Mouse (Mus musculus): ENCODE measurements at regions not wholly inside any gene's neighbourhood (a gene's known extent, or its start where the extent isn't known, plus 50 kb on each side); places are given as distances from the start of the nearest gene placed in this dataset.

GRCm38 (mm10) chr4:87707386-87707785 is 325.8 kb downstream of the Mllt3 start:
- no peak overlapping the region for H3K4me3 ChIP-seq (replicated peaks in 1 of 3; ENCODE audit: low read depth in 2 of 3, low read length in 2 of 3, poor library complexity in 1 of 3)
- H3K4me1 ChIP-seq (ENCODE audit: control insufficient read depth in 1 of 2, insufficient read depth in 2 of 2) = no peaks in the 10 kb centered on the region
- TF ChIP-seq BHLHE40 (IDR thresholded peaks at IDR 0.05; ENCODE audit: low read depth, low read length) (no peak), SMC3 (IDR thresholded peaks at IDR 0.05; ENCODE audit: low read depth, low read length) (no peak), RCOR1 (conservative IDR thresholded peaks at IDR 0.05; ENCODE audit: low read depth, low read length) (no peak), NRF1 (IDR thresholded peaks at IDR 0.05; ENCODE audit: low read depth, low read length) (no peak), JUN (IDR thresholded peaks at IDR 0.05; ENCODE audit: insufficient read depth, low read depth, low read length) (no peak), E2F4 (IDR thresholded peaks at IDR 0.05; ENCODE audit: insufficient replicate concordance, low read depth, low read length) (no peak), MAZ (IDR thresholded peaks at IDR 0.05; ENCODE audit: low read depth, low read length) (no peak), RAD21 (IDR thresholded peaks at IDR 0.05; ENCODE audit: low read depth, low read length) (no peak)

GRCm38 (mm10) chr4:87702834-87703233 is 330.3 kb downstream of the Mllt3 start:
- no peak overlapping the region for H3K4me3 ChIP-seq (replicated peaks in 1 of 3; ENCODE audit: low read depth in 2 of 3, low read length in 2 of 3, poor library complexity in 1 of 3)
- no peaks in the 10 kb centered on the region for H3K79me2 ChIP-seq (replicated peaks; ENCODE audit: control insufficient read depth, extremely low read depth, insufficient read depth, poor library complexity, severe bottlenecking)
- H3K4me2 ChIP-seq (ENCODE audit: insufficient read depth, low read depth, poor library complexity, severe bottlenecking) = no peak overlapping the region
- no peak overlapping the region for H3K9ac ChIP-seq (ENCODE audit: insufficient read depth, low read depth)
- no peaks in the 10 kb centered on the region for H3K36me3 ChIP-seq (replicated peaks in 1 of 2; ENCODE audit: control insufficient read depth in 1 of 2, insufficient read depth in 1 of 2, low read length in 1 of 2)
- TF ChIP-seq POLR2A (IDR thresholded peaks at IDR 0.05; ENCODE audit: low read depth, low read length) (no peak), ZMIZ1 (IDR thresholded peaks at IDR 0.05; ENCODE audit: low read depth, low read length) (no peak), UBTF (IDR thresholded peaks at IDR 0.05; ENCODE audit: low read depth, low read length) (no peak), ELF1 (IDR thresholded peaks at IDR 0.05; ENCODE audit: low read depth, low read length) (no peak), BHLHE40 (IDR thresholded peaks at IDR 0.05; ENCODE audit: low read depth, low read length) (no peak), GABPA (IDR thresholded peaks at IDR 0.05; ENCODE audit: insufficient replicate concordance, low read depth, low read length) (no peak), USF2 (conservative IDR thresholded peaks at IDR 0.05; ENCODE audit: low read depth, low read length) (no peak), KAT2A (IDR thresholded peaks at IDR 0.05; ENCODE audit: insufficient replicate concordance, low read length) (no peak), MEF2A (IDR thresholded peaks at IDR 0.05; ENCODE audit: borderline replicate concordance, low read depth, low read length) (no peak), SMC3 (IDR thresholded peaks at IDR 0.05; ENCODE audit: low read depth, low read length) (no peak), USF1 (IDR thresholded peaks at IDR 0.05; ENCODE audit: low read depth, low read length) (no peak), EP300 (IDR thresholded peaks at IDR 0.05; ENCODE audit: low read length) (no peak), CHD2 (IDR thresholded peaks at IDR 0.05; ENCODE audit: low read length) (no peak), ZKSCAN1 (IDR thresholded peaks at IDR 0.05; ENCODE audit: borderline replicate concordance, low read depth, low read length) (no peak), MYC (IDR thresholded peaks at IDR 0.05; ENCODE audit: low read depth, low read length) (no peak), IRF4 (IDR thresholded peaks at IDR 0.05; ENCODE audit: low read depth, low read length) (no peak), NRF1 (IDR thresholded peaks at IDR 0.05; ENCODE audit: low read depth, low read length) (no peak), RCOR1 (conservative IDR thresholded peaks at IDR 0.05; ENCODE audit: low read depth, low read length) (no peak)
- dilution Hi-C loops (cut with MboI; ENCODE audit: extremely low pct_ligation_motif_present, extremely low pct_unique_long_range_greater_than_20kb, low sequenced_read_pairs) = no loop called here
- in situ Hi-C loops (cut with MboI; ENCODE audit: low pct_ligation_motif_present, low pct_unique_long_range_greater_than_20kb, low sequenced_read_pairs) = no loop called here
- no peaks in the 10 kb centered on the region for H3K4me1 ChIP-seq (ENCODE audit: control insufficient read depth in 1 of 2, insufficient read depth in 2 of 2)
- no peak for DNase-seq (ENCODE audit: extremely low read depth)
- H3K9me3 ChIP-seq (replicated peaks; ENCODE audit: low read length) = no peaks in the 10 kb centered on the region
- no peak overlapping the region for H3K27ac ChIP-seq (ENCODE audit: insufficient read depth, low read depth)
- H3K27me3 ChIP-seq (replicated peaks) = no peaks in the 10 kb centered on the region

More at GRCm38 (mm10) chr4:87707386-87707785, 325.8 kb downstream of the Mllt3 start:
- Histone ChIP-seq H3K4me2 (ENCODE audit: insufficient read depth, low read depth, poor library complexity, severe bottlenecking) (no peak overlapping the region), H3K27ac (ENCODE audit: insufficient read depth, low read depth) (no peak overlapping the region), H3K27me3 (replicated peaks) (no peaks in the 10 kb centered on the region), H3K36me3 (replicated peaks in 1 of 2; ENCODE audit: control insufficient read depth in 1 of 2, insufficient read depth in 1 of 2, low read length in 1 of 2) (no peaks in the 10 kb centered on the region), H3K9me3 (replicated peaks; ENCODE audit: low read length) (no peaks in the 10 kb centered on the region), H3K9ac (ENCODE audit: insufficient read depth, low read depth) (no peak overlapping the region), H3K79me2 (replicated peaks; ENCODE audit: control insufficient read depth, extremely low read depth, insufficient read depth, poor library complexity, severe bottlenecking) (no peaks in the 10 kb centered on the region)
- in situ Hi-C loops (cut with MboI; ENCODE audit: low pct_ligation_motif_present, low pct_unique_long_range_greater_than_20kb, low sequenced_read_pairs) (no loop called here), dilution Hi-C loops (cut with MboI; ENCODE audit: extremely low pct_ligation_motif_present, extremely low pct_unique_long_range_greater_than_20kb, low sequenced_read_pairs) (no loop called here)
- no peak for DNase-seq (ENCODE audit: extremely low read depth)
